Mouse (Mus musculus) CH12.LX (cell line): Measurements from ENCODE around the gene Tmeff1.

Experiments used
- CHD1 ChIP-seq: IDR thresholded peaks from 2 replicates; pipeline ENCODE4 v1.6.1; 2012; ENCODE audit warnings: low read depth, low read length, improper control_type of control experiment, inconsistent platforms
- CHD2 ChIP-seq: IDR thresholded peaks from 2 replicates; pipeline ENCODE4 v1.6.1; 2011; ENCODE audit warnings: low read length, improper control_type of control experiment
- CTCF ChIP-seq, 2 experiments: IDR thresholded peaks in 1 of 2; conservative IDR thresholded peaks in 1 of 2; 2 replicates each; pipeline ENCODE4 v1.5.1; 2011 to 2012; ENCODE audit warnings: low read depth in 2 of 2, low read length in 2 of 2, improper control_type of control experiment in 1 of 2, inconsistent platforms in 1 of 2, mild to moderate bottlenecking in 1 of 2, moderate library complexity in 1 of 2
- E2F4 ChIP-seq: IDR thresholded peaks from 2 replicates; pipeline ENCODE4 v1.6.1; 2011; ENCODE audit warnings: low read depth, low read length, improper control_type of control experiment; ENCODE audit not compliant: insufficient replicate concordance
- JUN ChIP-seq: IDR thresholded peaks from 2 replicates; pipeline ENCODE4 v1.6.1; 2011; ENCODE audit warnings: low read depth, mild to moderate bottlenecking, low read length, improper control_type of control experiment, moderate library complexity; ENCODE audit not compliant: insufficient read depth
- MAX ChIP-seq: IDR thresholded peaks from 2 replicates; pipeline ENCODE4 v1.6.1; 2011; ENCODE audit warnings: low read length, improper control_type of control experiment
- MEF2A ChIP-seq: IDR thresholded peaks from 2 replicates; pipeline ENCODE4 v1.6.1; 2014; ENCODE audit warnings: low read depth, mild to moderate bottlenecking, inconsistent platforms, low read length, improper control_type of control experiment, borderline replicate concordance
- MXI1 ChIP-seq: IDR thresholded peaks from 2 replicates; pipeline ENCODE4 v1.6.1; 2011; ENCODE audit warnings: mild to moderate bottlenecking, low read depth, low read length, improper control_type of control experiment
- POLR2A ChIP-seq: IDR thresholded peaks from 2 replicates; pipeline ENCODE4 v1.6.1; 2011; ENCODE audit warnings: low read depth, mild to moderate bottlenecking, improper control_type of control experiment, low read length
- RAD21 ChIP-seq: IDR thresholded peaks from 2 replicates; pipeline ENCODE4 v1.6.1; 2011; ENCODE audit warnings: low read depth, mild to moderate bottlenecking, low read length, improper control_type of control experiment, moderate library complexity
- ZC3H11A ChIP-seq: IDR thresholded peaks from 2 replicates; pipeline ENCODE4 v1.6.1; 2012; ENCODE audit warnings: low read depth, mild to moderate bottlenecking, inconsistent platforms, low read length, improper control_type of control experiment

GRCm38 (mm10) chr4:48622246-48622645, 37.3 kb downstream of the Tmeff1 start:
- no peak for TF ChIP-seq CTCF (conservative IDR thresholded peaks at IDR 0.05 in 1 of 2, IDR thresholded peaks at IDR 0.05 in 1 of 2; ENCODE audit: low read depth in 2 of 2, low read length in 2 of 2)
- no peak for TF ChIP-seq MEF2A
- TF ChIP-seq MXI1: no peak
- TF ChIP-seq RAD21: no peak
- TF ChIP-seq E2F4: no peak
- no peak for TF ChIP-seq ZC3H11A
- no peak for TF ChIP-seq POLR2A
- no peak for TF ChIP-seq CHD2
- TF ChIP-seq JUN: no peak
- no peak for TF ChIP-seq MAX
- TF ChIP-seq CHD1: no peak
